Mouse (Mus musculus): ENCODE results near the gene Cyb561d2. TPM values are rescaled to one million over a fixed set of nuclear protein-coding genes. Genes with fewer than 3 reads are reported as not detected.
A peak's percentile ranks its signal among the peaks of the same experiment; 100 is the strongest.

The Cyb561d2 gene
- polyA plus RNA-seq, 1 experiment from 2014 or later, result 28.7 TPM

- H3K36me3 ChIP-seq (ENCODE audit: control insufficient read depth, insufficient read depth, low read length), result peaks cover 14% of the 10 kb centered on the region
- WGBS, result 82% methylated on average over 10 of the region's 10 CpGs
- no peak overlapping the region for H3K4me2 ChIP-seq (replicated peaks; ENCODE audit: low read depth, low read length)
- no peaks in the 10 kb centered on the region for H3K9me3 ChIP-seq (ENCODE audit: control insufficient read depth, low read length)
- ATAC-seq (ENCODE audit: low FRiP score, low TSS enrichment), result no peak
- no peak overlapping the region for H3K4me3 ChIP-seq (ENCODE audit: low read length)
- H3K27me3 ChIP-seq (ENCODE audit: control insufficient read depth, insufficient read depth, low read length), result no peaks in the 10 kb centered on the region
- no peak overlapping the region; the same call in 1 of the 2 replicates for H3K9ac ChIP-seq (ENCODE audit: low read depth, low read length)
- no peak overlapping the region for H3K27ac ChIP-seq (ENCODE audit: low read depth, low read length)
- peaks cover 43% of the 10 kb centered on the region for H3K4me1 ChIP-seq (ENCODE audit: control insufficient read depth, insufficient read depth, low read length)
These were observed 6.8 kb upstream of the Cyb561d2 start for GRCm38 (mm10) chr9:107548820-107549219.

GRCm38 (mm10) chr9:107547957-107548356, 6.0 kb upstream of the Cyb561d2 start:
- Histone ChIP-seq H3K9ac (ENCODE audit: low read depth, low read length) (no peak overlapping the region), H3K27ac (ENCODE audit: low read depth, low read length) (no peak overlapping the region), H3K36me3 (ENCODE audit: control insufficient read depth, insufficient read depth, low read length) (peaks cover 14% of the 10 kb centered on the region), H3K4me2 (replicated peaks; ENCODE audit: low read depth, low read length) (no peak overlapping the region), H3K9me3 (ENCODE audit: control insufficient read depth, low read length) (no peaks in the 10 kb centered on the region), H3K4me1 (ENCODE audit: control insufficient read depth, insufficient read depth, low read length) (peaks cover 37% of the 10 kb centered on the region; the same call in 1 of the 2 replicates), H3K4me3 (ENCODE audit: low read length) (no peak overlapping the region), H3K27me3 (ENCODE audit: control insufficient read depth, insufficient read depth, low read length) (no peaks in the 10 kb centered on the region)
- ATAC-seq (ENCODE audit: low FRiP score, low TSS enrichment), result no peak
- WGBS, result 82% methylated on average over 5 of the region's 5 CpGs

- WGBS, result 4% methylated on average over 20 of the region's 20 CpGs
- ATAC-seq (ENCODE audit: low FRiP score, low TSS enrichment), result peak; percentile 53
These were observed 5.0 kb upstream of the Cyb561d2 start, which contains the start of gene Zmynd10 for GRCm38 (mm10) chr9:107547026-107547425. Gene Zmynd10 (plus strand): TSS chr9:107547298.

GRCm38 (mm10) chr9:107545602-107546001, 3.6 kb upstream of the Cyb561d2 start:
- ATAC-seq (ENCODE audit: low FRiP score, low TSS enrichment), result no peak
- H3K9ac ChIP-seq (ENCODE audit: low read depth, low read length), result no peak overlapping the region
- H3K27ac ChIP-seq (ENCODE audit: low read depth, low read length), result no peak overlapping the region
- WGBS, result 6% methylated on average over 3 of the region's 3 CpGs
- peaks cover 21% of the 10 kb centered on the region; the same call in 1 of the 2 replicates for H3K4me1 ChIP-seq (ENCODE audit: control insufficient read depth, insufficient read depth, low read length)
- H3K4me2 ChIP-seq (replicated peaks; ENCODE audit: low read depth, low read length), result no peak overlapping the region
- peaks cover 14% of the 10 kb centered on the region for H3K36me3 ChIP-seq (ENCODE audit: control insufficient read depth, insufficient read depth, low read length)
- H3K9me3 ChIP-seq (ENCODE audit: control insufficient read depth, low read length), result no peaks in the 10 kb centered on the region
- H3K4me3 ChIP-seq (ENCODE audit: low read length), result no peak overlapping the region
- no peaks in the 10 kb centered on the region for H3K27me3 ChIP-seq (ENCODE audit: control insufficient read depth, insufficient read depth, low read length)

More at GRCm38 (mm10) chr9:107547026-107547425, 5.0 kb upstream of the Cyb561d2 start, which contains the start of gene Zmynd10:
- Histone ChIP-seq H3K36me3 (ENCODE audit: control insufficient read depth, insufficient read depth, low read length) (peaks cover 14% of the 10 kb centered on the region), H3K4me1 (ENCODE audit: control insufficient read depth, insufficient read depth, low read length) (peaks cover 34% of the 10 kb centered on the region; the same call in 1 of the 2 replicates), H3K9me3 (ENCODE audit: control insufficient read depth, low read length) (no peaks in the 10 kb centered on the region), H3K27ac (ENCODE audit: low read depth, low read length) (0 out of 2 replicates have a peak within 1 kb of the TSS, but pooled peaks have one; percentile 24), H3K9ac (ENCODE audit: low read depth, low read length) (0 out of 2 replicates have a peak within 1 kb of the TSS, but pooled peaks have one; percentile 0), H3K4me3 (ENCODE audit: low read length) (peak within 1 kb of the TSS; percentile 1; the same call in 1 of the 2 replicates), H3K4me2 (replicated peaks; ENCODE audit: low read depth, low read length) (peak within 1 kb of the TSS; percentile 24), H3K27me3 (ENCODE audit: control insufficient read depth, insufficient read depth, low read length) (no peaks in the 10 kb centered on the region)

GRCm38 (mm10) chr9:107545199-107545598, 3.2 kb upstream of the Cyb561d2 start:
- 86% methylated on average over 10 of the region's 10 CpGs for WGBS
- no peak for ATAC-seq (ENCODE audit: low FRiP score, low TSS enrichment)
- Histone ChIP-seq H3K9ac (ENCODE audit: low read depth, low read length) (no peak overlapping the region), H3K27ac (ENCODE audit: low read depth, low read length) (no peak overlapping the region), H3K27me3 (ENCODE audit: control insufficient read depth, insufficient read depth, low read length) (no peaks in the 10 kb centered on the region), H3K36me3 (ENCODE audit: control insufficient read depth, insufficient read depth, low read length) (peaks cover 14% of the 10 kb centered on the region), H3K4me3 (ENCODE audit: low read length) (no peak overlapping the region), H3K9me3 (ENCODE audit: control insufficient read depth, low read length) (no peaks in the 10 kb centered on the region), H3K4me2 (replicated peaks; ENCODE audit: low read depth, low read length) (no peak overlapping the region), H3K4me1 (ENCODE audit: control insufficient read depth, insufficient read depth, low read length) (peaks cover 19% of the 10 kb centered on the region; the same call in 1 of the 2 replicates)

GRCm38 (mm10) chr9:107544729-107545128, 2.7 kb upstream of the Cyb561d2 start:
- Histone ChIP-seq H3K27me3 (ENCODE audit: control insufficient read depth, insufficient read depth, low read length) (no peaks in the 10 kb centered on the region), H3K4me3 (ENCODE audit: low read length) (no peak overlapping the region), H3K36me3 (ENCODE audit: control insufficient read depth, insufficient read depth, low read length) (peaks cover 18% of the 10 kb centered on the region), H3K4me2 (replicated peaks; ENCODE audit: low read depth, low read length) (no peak overlapping the region), H3K27ac (ENCODE audit: low read depth, low read length) (no peak overlapping the region), H3K9ac (ENCODE audit: low read depth, low read length) (no peak overlapping the region), H3K9me3 (ENCODE audit: control insufficient read depth, low read length) (no peaks in the 10 kb centered on the region), H3K4me1 (ENCODE audit: control insufficient read depth, insufficient read depth, low read length) (peaks cover 19% of the 10 kb centered on the region; the same call in 1 of the 2 replicates)
- no peak for ATAC-seq (ENCODE audit: low FRiP score, low TSS enrichment)
- WGBS, result 93% methylated on average over 12 of the region's 12 CpGs

- Histone ChIP-seq H3K27me3 (ENCODE audit: control insufficient read depth, insufficient read depth, low read length) (no peaks in the 10 kb centered on the region), H3K4me2 (replicated peaks; ENCODE audit: low read depth, low read length) (no peak overlapping the region), H3K9me3 (ENCODE audit: control insufficient read depth, low read length) (no peaks in the 10 kb centered on the region), H3K4me3 (ENCODE audit: low read length) (no peak overlapping the region), H3K27ac (ENCODE audit: low read depth, low read length) (no peak overlapping the region), H3K4me1 (ENCODE audit: control insufficient read depth, insufficient read depth, low read length) (peaks cover 19% of the 10 kb centered on the region; the same call in 1 of the 2 replicates), H3K9ac (ENCODE audit: low read depth, low read length) (no peak overlapping the region), H3K36me3 (ENCODE audit: control insufficient read depth, insufficient read depth, low read length) (peaks cover 23% of the 10 kb centered on the region)
- 95% methylated on average over 17 of the region's 17 CpGs for WGBS
- ATAC-seq (ENCODE audit: low FRiP score, low TSS enrichment), result no peak
These were observed 2.3 kb upstream of the Cyb561d2 start for GRCm38 (mm10) chr9:107544196-107544700.

GRCm38 (mm10) chr9:107543299-107543698, 1.3 kb upstream of the Cyb561d2 start:
- Histone ChIP-seq H3K4me1 (ENCODE audit: control insufficient read depth, insufficient read depth, low read length) (peaks cover 19% of the 10 kb centered on the region; the same call in 1 of the 2 replicates), H3K27ac (ENCODE audit: low read depth, low read length) (no peak overlapping the region), H3K4me2 (replicated peaks; ENCODE audit: low read depth, low read length) (peak overlapping the region; percentile 77), H3K36me3 (ENCODE audit: control insufficient read depth, insufficient read depth, low read length) (peaks cover 32% of the 10 kb centered on the region), H3K27me3 (ENCODE audit: control insufficient read depth, insufficient read depth, low read length) (no peaks in the 10 kb centered on the region), H3K9me3 (ENCODE audit: control insufficient read depth, low read length) (no peaks in the 10 kb centered on the region), H3K4me3 (ENCODE audit: low read length) (no peak overlapping the region), H3K9ac (ENCODE audit: low read depth, low read length) (peak overlapping the region; percentile 65; the same call in 1 of the 2 replicates)
- WGBS, result 87% methylated on average over 11 of the region's 11 CpGs
- no peak for ATAC-seq (ENCODE audit: low FRiP score, low TSS enrichment)

GRCm38 (mm10) chr9:107542721-107543120, 728 bp upstream of the Cyb561d2 start:
- peak overlapping the region; percentile 45 for H3K4me3 ChIP-seq (ENCODE audit: low read length)
- WGBS, result 35% methylated on average over 8 of the region's 8 CpGs
- H3K36me3 ChIP-seq (ENCODE audit: control insufficient read depth, insufficient read depth, low read length), result peaks cover 38% of the 10 kb centered on the region
- H3K4me2 ChIP-seq (replicated peaks; ENCODE audit: low read depth, low read length), result peak overlapping the region; percentile 77
- peak overlapping the region; percentile 65 for H3K9ac ChIP-seq (ENCODE audit: low read depth, low read length)
- no peak for ATAC-seq (ENCODE audit: low FRiP score, low TSS enrichment)
- no peaks in the 10 kb centered on the region for H3K27me3 ChIP-seq (ENCODE audit: control insufficient read depth, insufficient read depth, low read length)
- peaks cover 19% of the 10 kb centered on the region; the same call in 1 of the 2 replicates for H3K4me1 ChIP-seq (ENCODE audit: control insufficient read depth, insufficient read depth, low read length)
- no peak overlapping the region for H3K27ac ChIP-seq (ENCODE audit: low read depth, low read length)
- H3K9me3 ChIP-seq (ENCODE audit: control insufficient read depth, low read length), result no peaks in the 10 kb centered on the region
